Mouse (Mus musculus) ovary, adult 18-20 months (tissue): ENCODE results near the gene Hoxc9.

Experiments
- DNase-seq: peaks from one replicate; pipeline ENCODE4 v3.0.0; 2022; ENCODE audit warnings: low spot score, mixed read lengths

Hoxc9 gene

DNA sequence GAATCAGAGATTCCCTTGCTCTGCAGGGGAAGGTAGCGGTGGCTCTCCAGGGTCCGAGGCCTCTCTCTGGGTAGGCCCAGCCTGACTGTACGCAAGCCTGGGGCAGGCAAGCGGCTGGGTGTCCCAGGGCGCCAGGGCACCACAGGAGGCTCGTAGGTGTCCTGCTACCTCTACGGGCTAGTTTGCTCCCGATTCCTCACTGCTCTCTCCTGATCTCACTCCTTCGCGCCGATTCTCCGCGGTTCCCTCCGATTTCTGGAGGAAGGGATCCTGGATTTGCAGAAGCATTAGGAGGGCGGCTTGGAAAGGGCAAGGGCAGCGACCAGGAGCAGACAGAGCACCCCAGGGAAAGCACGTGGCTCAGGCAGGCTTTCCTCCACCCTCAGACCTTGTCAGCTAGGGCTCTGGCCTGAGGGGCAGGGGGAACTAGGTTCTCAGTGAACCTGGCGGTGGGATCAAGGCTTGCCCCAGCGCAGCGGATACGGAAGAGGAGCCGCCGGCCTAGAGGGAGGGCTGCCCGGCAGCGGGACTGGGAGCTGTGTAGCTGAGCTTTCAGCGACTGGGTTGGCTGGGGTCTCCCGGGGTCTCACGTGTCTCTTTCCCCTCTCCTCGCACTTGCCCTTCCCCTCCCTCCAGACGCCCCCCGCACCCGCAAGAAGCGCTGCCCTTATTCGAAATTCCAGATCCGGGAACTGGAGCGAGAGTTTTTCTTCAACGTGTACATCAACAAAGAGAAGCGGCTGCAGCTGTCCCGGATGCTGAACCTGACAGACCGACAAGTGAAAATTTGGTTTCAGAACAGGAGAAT lies 20.2 kb upstream of the Hoxc9 start:
- no peak for DNase-seq

DNA sequence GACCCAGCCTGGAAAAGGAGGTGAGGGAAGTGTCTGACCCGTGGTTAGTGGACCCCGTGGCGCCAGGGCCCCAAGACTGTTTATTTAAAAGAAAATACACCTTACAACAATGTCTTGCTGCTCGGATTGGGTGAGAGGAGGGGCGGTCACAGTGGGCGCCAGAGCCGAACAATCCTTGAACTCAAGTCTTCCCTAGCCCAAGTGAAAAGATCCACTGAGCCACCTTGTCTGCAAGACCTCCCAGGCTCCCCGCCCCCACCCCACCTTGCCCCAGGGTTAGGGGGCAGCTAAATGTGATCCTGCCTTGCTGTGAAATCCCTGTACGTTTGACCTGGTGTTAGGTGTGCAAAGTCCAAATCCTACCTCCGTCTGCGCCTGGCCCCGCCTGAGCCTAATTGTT lies 19.3 kb upstream of the Hoxc9 start:
- DNase-seq = no peak

DNA sequence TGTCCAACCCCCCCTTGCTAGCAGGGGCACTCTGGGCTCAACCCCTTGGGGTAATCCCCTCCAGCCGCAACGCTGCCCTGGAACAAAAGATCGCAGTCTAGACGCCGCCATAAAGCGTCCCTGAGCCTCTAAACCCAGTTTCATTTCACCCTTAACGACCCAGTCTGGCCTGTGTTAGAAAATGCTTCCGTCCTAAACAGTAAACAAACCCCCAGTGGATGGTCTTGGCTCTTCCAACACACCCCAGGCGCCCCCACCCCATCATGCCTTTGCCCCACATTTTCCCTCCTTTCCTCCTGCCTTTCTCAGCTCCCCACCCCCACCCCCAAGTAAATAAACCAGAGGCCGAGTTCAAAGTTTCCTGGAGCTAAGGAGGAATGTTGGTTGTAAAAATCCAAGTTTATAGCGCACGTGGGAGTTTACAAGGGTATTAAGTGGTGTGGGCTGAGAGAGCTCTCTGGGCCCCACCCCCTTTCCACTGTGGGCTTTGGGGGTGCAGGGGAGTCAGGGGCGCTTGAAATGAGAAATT lies 16.5 kb upstream of the Hoxc9 start:
- DNase-seq = no peak

DNA sequence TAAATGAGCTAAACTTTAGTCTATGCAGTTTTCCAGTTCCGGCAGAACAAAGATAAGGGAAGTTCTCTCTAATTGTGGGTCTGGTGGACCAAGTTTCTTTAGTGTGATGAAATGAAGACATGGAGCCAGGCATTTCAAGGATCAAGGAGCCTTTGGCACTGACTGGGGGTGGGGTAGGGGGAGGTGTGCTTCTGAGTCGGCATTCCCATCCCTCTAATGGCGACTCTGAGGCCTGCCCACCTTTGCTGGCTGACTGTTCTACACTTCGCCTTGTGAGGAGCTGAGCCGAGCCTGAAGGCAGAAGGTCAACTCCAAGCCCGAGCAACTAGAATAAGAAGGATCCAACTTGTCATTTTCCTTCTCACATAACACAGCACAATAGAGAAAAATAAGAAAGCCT lies 14.5 kb upstream of the Hoxc9 start:
- no peak for DNase-seq

DNA sequence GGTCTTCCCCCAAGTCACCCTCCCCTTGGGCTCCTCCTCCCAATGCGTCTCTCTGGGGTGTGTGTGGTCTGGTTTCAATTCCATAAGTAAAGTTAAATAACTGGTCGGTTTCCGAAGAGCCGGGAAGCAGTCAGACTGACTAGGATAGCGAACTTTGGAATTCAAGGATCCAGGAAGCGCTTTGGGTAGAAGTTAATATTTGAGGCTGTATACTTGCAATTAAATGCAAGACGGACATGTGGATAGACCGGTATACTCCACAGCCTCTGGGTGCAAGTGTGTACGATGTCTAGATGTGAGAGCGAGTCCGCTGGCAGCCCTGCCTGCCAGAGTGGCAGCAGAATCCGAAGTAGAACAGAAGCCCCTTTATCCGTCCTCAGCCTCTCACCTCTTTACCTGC lies 13.7 kb upstream of the Hoxc9 start:
- no peak for DNase-seq

DNA sequence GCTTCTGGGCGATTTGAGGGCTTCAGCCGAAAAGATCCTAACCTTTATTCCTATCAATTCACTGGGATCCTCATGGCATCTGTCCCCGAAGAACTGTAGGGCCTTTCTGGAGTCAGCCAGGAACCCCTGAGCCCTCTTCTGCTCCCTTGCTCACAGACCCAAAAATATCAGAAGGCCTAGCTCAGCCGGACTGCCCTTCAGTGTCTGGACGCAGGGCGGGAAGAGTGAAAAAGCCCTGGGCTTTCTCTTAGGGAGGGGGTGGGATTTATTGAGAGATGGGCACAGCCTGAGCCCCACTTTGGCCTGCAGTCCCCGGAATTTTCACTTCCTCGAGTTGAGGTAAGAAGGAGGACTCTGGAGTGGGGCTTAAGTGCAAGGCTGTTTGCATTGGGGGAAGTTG lies 13.0 kb upstream of the Hoxc9 start:
- no peak for DNase-seq

DNA sequence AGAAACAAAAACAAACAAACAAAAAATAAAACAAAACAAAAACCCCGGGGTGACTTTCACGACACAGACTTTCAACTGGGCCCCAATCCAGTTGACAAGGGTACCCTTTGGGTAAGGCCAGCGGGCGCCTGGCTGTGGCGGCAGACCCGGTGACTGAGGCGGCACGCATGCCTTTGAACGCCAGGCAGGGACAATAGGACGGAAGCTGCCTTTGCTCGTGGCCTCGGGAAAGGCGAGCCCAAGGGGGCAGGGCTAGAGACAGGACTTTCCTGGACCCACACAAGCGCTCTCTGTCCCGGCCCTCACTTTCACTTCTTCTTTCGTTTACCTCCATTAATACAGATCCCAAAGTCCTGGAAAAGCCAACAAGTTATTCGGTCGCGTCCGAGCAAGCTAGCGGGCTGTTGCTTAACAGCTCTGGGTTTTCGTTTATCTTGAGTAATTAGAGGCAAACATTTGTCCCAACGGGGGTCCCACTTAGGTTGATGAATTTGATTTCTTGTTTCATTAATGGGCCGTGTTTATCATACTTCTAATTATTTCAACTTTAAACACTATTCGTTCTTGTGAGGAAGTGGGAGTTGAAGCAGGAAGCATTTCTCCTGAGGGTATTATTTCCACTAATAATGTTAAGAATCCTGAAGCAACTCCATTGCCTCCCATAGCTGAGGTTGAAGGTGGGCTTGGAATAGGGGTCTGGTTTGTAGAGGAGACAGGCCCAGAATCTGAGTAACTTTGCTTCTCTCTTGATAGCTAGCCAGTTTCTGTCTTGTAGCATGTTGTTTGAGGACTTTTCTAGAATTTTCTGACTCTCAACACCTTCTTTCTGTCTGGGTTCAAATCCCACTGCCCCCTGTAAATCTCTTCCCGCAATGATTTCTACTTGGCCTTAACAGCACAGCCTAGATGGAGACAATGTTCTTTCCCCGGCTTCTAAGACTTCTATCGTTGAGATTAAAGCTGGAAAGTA lies 12.3 kb upstream of the Hoxc9 start:
- DNase-seq = no peak

DNA sequence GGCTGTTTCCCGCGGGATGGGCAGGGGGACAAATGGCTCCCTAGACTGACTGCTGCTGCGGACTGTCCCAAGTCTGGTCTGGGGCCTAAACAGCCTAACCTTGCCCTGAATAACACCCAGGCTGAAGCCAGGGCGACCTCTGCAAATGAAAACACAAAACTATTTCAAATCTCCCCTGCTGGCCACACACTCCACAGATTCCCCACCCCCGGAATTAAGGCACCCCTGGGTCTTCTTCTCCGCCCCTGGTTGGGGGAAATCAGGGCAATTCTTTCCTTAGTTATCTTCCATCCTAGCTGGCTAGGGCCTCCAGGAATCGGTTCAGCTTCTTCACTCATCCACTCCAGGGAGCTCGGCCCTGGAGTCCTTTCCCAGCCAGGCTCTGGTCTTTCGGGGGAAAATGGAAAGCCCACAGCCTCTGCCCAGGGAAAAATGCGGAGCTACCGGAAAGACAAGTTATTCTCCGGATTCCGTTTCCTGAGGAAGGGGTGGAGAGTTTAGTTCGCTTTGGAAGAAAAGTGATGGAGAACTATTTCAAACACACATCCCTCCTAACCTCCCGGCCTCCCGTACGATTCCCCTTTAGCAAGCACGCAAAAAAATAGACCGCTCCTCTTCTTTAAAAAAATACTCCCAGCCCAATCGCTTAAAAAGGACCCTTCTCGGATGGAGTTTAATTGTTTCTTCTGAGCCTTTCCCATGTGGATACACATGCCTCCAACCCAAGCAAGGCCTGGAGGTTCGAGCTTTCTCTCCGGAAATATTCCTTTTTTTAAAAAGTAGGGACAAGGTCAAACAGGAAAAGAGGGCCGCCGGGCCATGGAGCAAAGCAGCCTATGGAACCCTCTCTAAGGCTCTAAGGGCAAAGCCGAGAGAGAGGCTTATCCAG lies 11.0 kb upstream of the Hoxc9 start:
- DNase-seq = no peak

DNA sequence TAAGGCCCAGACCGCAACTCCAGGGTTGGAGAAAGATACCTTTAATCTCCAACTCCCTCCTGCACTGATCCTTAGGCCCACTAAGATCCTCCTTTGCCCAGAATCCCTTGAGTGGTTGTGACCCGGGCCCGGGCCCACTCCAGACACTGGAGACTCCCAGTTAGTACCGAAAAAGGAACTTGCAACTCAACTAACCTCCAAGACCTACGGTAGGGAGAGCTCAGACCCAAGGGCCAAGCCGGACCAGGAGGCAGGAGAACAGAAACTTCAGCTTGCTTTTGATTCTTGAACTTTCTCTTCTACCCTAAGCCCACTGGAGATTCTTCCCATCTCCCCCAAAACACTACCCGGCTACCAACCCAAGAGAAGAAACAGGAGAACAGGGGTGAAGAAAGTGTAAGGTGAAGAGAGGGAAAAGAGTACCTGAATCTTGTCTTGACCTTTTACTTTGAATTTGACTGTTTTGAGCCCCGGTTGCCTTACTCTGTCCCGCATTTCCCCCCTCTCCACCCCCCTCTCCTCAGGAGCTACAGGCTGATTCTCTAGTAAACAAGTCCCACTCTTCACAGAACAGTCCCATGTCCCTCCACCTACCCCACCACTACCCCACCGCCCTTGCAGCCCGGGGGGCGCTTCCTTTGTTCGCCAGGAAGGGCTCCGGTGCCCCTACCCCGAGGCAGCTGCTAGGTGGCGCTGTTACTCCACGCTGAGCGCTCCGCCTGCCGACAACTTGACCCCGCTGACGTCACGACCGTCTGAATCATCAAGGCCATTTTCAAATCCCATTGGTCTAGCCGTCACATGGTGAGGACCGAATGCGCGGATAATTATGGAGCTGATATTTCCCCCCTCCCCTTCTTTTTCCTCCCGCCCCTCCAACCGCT lies 10.1 kb upstream of the Hoxc9 start:
- DNase-seq = peak; percentile 77

DNA sequence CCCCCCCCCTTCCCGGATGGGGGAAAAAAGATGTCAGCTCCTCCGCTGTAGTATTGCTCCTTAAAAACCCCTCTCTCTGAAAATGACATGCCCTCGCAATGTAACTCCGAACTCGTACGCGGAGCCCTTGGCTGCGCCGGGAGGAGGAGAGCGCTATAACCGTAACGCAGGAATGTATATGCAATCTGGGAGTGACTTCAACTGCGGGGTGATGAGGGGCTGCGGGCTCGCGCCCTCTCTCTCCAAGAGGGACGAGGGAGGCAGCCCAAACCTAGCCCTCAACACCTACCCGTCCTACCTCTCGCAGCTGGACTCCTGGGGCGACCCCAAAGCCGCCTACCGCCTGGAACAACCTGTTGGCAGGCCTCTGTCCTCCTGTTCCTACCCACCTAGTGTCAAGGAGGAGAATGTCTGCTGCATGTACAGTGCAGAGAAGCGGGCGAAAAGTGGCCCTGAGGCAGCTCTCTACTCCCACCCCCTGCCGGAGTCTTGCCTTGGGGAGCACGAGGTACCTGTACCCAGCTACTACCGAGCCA lies 9.4 kb upstream of the Hoxc9 start, which contains the start of gene Hoxc10:
Gene Hoxc10 (plus strand): TSS at position 21 of the 536 bp plus-strand sequence.
- no peak for DNase-seq

DNA sequence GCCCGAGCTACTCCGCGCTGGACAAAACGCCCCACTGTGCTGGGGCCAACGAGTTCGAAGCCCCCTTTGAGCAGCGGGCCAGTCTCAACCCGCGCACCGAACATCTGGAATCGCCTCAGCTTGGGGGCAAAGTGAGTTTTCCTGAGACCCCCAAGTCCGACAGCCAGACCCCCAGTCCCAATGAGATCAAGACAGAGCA lies 9.0 kb upstream of the Hoxc9 start, which contains the start of gene Hoxc5:
Gene Hoxc5 (plus strand): TSS at position 132 of the 199 bp plus-strand sequence.
- no peak for DNase-seq

DNA sequence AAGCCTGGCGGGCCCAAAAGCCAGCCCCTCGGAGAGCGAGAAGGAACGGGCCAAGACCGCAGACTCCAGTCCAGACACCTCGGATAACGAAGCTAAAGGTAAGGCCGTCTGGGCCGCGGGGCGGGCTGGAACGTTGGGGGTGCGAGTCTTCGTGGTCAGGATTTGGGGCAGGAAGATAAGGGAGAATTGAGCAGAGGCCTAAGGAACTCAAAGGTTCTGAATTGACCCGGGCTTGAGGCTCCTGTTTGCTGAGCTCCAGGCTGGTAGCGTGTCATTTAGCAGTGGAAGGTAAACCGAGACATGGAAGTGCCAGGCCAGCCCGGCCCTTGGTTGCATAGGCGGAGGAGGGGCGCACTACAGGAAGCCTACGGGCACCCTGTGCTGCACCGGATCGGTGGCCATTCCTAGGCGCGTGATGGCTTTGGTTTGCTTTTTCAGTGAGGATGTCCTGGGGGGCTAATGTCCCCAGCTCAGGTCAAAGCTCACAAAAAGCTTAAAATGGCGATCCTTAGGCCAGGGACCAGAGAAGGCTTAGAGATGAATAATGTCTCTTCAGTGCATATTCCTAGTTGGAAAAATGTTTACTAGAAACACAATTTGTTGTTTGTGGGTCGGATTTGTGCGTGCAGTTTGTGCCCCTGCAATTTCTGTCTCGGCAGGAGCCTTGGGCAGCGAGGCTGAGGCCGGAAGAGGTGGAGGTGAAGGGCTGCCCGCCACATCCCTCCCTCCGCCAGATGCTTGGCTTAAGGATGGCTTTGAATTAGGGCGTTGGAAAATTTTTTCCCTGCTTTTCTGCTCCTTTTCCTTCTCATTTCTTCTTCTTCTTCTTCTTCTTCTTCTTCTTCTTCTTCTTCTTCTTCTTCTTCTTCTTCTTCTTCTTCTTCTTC lies 8.5 kb upstream of the Hoxc9 start:
- no peak for DNase-seq

DNA sequence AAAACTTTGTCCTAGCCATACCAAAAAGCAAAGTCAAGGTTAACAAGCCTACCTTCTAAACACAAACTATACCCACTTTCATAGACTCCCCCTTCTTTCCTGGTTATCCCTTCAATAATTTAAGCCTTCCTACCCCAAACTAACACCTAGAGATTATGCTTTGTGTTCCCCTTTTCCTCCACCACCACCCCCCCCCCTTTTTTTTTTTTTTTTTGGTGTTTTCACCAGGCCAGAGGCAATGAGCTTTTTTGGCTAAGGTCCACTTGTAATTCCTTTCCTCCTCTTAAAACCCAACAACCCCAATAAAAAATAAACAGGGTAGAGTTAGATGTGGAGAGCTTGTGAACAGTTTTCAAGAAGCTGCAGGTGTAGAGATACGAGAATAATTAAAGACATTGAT lies 6.9 kb upstream of the Hoxc9 start:
- DNase-seq = no peak

DNA sequence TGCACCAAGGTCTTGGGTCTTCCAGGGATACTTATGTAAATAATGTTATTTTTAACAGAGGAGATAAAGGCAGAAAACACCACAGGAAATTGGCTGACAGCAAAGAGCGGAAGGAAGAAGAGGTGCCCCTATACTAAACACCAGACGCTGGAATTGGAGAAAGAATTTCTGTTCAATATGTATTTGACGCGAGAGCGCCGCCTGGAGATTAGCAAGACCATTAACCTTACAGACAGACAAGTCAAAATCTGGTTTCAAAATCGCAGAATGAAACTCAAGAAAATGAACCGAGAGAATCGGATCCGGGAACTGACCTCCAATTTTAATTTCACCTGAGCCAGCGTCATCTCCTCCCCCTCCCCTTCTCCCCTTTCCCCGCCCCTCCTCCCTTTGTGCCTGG lies 5.5 kb upstream of the Hoxc9 start:
- no peak for DNase-seq

DNA sequence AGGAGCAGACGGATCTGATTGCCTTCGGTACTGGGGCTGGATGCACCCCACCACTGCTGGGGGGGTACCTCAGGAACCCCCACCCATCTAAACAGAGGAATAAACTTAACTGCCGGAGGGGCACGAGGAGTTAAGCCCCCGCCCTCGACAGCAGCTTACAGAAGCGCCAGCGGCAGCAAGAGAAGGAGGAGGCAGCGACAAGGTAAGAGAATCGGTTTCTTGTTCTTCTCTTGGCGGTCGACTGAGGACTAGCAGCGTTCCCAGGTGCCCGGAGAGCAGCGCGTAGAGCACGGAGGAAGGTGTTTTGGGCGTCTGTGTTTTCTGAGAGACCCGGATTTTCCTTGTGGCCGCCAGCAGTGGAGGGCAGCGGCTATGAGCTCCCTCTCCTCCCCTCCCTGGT lies 4.0 kb upstream of the Hoxc9 start:
- no peak for DNase-seq

DNA sequence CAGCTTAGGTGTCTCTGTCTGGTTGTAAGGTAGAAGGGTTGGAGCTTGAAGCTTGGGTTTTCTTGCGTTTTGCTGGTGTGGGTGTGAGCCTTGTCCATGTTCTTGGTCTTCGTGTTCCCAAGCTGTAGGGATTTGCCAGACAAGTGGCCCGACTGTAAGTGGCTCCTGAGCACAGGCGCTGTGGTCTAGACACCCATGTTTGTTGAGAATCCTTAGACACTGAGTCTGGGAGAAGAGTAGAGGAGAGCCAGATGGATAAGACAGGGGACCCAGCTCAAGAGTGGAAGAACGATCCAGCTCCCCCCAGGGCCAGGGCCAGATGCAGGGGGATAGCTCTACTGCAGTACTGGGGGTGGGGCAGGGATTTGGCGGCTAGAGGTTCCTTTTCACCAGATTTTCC lies 3.5 kb upstream of the Hoxc9 start:
- DNase-seq = no peak

DNA sequence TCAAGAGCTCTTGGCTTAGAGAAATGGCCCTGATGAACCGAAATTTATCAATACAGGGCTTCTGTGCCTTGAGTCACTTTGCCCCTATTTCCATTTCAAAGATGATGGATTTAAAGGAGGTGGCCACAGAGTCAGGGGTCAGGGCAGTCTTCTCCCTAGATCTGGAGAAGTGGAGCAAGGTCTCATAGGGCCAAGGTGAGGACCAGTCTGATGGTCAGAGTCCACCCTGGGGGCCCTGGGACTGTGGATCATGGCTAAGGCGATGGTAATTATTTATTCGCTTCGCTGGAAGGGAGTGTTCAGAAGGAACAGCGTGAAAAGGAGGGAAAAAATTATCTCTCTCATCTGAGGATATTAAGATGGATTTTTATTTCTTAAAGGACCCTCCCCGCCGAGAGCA lies 1.2 kb upstream of the Hoxc9 start:
- DNase-seq = no peak

DNA sequence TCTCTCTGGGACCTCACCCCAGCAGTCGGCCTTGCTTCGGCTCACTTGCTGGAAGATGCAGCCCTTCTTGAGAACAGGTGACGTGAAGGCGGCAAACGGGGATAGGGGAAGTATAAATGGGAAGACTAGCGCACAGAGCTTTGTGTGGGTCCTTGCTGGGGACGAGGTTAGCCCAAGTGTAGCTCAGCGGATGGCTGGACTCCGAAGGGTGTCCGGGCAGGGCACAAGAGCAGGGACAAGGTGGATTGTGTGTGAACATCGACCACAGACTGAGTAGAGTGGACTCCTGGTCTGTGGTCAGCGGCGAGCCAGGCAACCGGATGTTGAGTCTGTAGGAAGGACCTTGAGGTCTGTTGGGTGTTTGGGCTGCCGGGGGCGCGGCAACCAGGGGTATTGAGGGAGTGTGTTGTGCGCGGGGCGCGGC lies 539 bp upstream of the Hoxc9 start:
- no peak for DNase-seq

DNA sequence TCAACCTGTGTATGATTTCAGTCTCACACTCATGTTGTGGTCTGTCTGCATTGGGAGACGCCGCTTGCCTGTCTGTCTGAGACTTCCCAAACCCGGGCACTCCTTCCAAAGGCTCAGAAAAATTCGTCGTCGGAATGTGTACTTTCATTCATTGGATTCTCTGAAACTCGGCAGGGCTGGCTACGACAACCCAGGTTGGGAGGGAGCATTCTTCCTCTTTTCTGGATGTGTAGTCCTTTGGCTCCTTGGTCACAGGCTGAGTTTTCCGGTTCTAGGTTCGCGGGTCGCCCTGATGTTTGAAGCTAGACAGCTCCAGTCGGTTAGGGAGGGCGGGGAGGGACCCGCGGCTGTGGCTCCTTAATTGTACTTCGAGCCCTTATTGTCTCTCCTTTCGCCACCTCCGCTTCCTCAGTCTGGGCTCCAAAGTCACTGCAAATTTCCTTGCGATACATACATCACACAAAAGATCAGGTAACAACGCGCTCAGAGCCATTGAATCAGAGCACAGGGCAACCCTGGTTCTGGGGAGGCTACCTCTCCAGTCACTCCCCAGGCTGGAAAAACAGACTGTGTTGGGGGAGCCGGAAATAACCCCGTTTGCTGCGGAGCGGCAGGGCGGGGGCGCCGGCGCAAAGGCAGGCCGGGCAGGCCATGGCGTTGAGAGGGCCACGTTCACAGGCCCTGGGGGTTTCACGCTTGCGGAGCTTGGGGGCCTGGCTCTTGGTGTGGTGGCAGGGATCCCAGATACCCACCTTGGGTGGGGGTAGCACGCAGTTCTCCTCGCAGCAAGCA lies 588 bp downstream of the Hoxc9 start:
- DNase-seq = no peak
